Mouse (Mus musculus): ENCODE data around the gene Cbfa2t2.

Cbfa2t2 gene

DNA sequence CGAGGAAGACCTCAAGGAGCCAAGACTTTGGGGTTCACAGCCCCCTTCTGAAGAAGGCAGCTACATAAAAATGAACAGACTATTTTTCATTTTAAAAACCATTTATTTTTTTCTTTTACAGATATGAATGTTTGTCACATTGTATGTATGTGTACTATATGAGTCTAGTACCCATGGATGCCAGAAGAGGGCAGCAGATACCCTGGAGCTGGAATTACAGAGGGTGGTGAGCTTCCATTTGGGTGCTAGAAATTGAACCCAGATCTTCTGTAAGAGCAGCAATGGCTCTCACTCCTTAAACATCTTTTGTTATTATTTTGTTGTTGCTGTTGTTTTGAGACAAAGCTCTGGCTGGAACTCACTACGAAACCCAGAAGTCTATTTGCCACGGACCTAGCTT lies 10.8 kb upstream of the Cbfa2t2 start:
- no peak for DNase-seq (ENCODE audit: low spot score)

DNA sequence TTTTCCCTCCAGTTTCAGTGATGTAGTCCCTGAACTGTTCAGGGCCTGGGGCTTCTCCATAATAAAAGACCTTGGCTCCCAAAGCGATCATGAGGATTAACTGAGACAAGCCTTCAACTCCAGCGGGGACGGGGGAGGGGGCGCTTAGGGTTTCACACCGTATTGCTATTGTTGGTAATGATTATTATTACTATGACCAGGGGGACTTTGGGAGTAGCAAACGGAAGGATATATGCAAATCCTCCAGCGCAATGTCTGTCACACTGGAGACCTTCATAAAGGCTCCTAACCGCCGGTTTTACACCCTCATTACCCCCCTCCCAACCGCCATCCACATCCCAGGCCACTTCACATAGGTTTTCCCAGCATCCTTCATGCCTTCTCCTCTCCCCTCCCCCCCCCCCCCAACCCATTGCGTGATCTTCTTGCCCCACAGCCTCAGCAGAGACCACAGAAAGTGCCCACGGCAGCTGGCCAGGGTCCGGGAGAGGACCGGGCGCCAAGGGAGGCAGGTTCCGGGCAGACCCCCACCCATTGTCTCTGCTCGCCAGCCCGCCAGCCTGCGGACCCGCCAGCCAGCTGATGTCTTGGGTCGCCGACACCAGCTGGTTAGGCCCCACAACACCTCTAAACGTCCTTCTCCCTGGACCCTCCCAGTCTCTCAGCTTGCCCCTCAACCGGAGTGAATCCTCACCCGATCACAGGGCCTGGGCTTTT lies 9.9 kb upstream of the Cbfa2t2 start:
- no peak for DNase-seq (ENCODE audit: low spot score)

DNA sequence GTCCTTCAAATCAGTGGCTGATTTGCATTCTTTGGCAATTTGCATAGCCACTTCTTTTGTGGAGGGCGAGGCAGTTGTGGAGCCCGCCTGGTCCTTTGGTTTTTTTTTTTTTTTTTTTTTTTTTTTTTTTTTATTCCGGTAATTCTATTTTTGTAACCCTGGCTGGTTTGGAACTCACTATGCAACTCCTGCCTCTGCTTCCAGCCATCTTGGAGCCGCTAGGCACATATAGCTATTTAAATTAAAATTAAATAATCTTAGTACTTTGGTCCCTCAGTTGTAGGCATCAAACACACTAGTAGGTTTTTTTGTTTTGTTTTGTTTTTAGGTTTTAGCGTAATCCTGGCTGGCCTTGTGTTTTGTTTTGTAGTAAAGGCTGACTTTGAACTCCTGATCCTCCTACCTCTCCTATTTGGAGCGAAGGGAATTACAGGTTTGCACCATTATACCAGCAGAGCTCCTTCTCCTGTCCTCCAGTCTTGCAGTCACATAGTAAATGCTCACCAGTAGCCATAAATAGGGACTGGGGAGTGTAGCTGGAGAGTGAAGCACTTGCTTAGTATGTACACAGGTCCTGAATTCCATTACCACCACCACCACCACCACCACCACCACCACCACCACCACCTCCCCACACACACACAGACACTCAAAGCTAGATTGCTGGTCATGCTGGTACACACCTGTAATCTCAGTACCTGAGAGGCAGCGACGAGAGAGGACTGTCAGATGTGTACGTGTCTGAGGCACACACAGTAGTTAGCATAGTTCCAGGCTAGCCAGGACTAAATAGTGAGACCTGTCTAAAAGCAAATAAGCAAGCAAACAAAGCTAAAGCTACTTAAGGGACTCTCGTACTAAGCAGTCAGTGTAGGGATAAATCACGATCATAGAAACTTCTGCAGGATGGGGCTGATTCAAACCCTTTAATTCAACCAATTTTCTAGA lies 9.1 kb upstream of the Cbfa2t2 start:
- DNase-seq (ENCODE audit: low spot score) = no peak

DNA sequence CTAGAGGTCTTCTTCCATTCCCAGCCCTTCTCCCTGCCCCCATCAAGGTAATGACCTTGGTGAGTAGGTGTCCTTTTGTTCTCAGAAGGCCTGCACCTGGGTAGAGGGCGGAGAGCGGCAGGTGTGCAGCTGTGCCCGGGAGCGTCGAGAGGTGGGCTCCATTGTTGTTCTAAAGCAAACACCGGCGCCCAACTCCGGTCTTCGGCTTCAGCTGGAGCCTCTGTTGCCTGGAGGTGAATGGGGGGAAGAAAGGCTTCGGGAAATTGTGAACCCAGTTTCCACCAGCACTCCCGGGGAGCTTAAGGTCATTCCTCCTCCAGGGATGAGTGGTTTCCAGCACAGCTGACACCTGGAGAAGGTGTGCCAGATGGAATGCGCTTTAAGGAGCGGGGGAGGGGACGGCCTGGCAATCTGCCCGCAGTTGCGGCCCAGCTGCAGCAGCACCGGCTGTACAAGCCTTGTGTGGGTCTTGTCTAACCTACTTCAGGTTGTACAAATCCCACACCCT lies 8.4 kb upstream of the Cbfa2t2 start:
- DNase-seq (ENCODE audit: low spot score) = no peak

DNA sequence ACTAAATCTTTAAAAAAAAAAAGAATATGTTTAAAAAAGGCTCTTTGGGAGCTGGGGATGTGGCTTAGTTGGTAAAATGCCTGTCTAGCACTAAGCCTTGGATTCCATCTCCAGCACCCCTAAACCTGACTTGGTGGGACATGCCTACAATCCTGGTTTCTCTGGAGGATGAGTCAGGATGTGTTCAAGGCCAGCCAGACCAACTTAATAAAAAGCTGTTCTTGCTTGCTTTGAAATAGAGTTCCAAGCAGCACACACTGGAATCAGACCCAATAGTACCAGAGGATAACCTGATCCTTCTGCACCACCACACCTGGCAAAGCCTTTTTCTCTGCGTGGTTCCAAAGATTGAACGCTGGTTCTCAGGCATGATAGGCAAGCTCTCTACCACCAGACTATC lies 5.7 kb upstream of the Cbfa2t2 start:
- DNase-seq (ENCODE audit: low spot score) = no peak

DNA sequence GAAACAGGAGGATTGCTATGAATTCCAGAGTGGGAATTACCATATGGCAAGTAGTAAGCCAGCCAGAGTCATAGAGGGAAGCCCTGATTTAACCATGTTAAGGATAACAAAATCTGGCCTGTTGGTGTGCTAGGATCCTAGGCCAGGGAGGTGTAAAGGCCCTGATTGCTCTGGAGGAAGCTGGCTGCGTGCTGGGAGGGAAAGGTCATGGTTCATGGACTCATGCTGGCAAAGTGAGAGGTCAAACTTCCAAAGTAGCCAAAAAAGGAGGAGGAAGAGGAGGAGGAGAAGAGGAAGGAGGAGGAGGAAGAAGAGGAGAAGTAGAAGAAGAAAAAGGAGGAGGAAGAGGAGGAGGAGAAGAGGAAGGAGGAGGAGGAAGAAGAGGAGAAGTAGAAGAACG lies 3.6 kb upstream of the Cbfa2t2 start:
- DNase-seq (ENCODE audit: low spot score) = no peak

DNA sequence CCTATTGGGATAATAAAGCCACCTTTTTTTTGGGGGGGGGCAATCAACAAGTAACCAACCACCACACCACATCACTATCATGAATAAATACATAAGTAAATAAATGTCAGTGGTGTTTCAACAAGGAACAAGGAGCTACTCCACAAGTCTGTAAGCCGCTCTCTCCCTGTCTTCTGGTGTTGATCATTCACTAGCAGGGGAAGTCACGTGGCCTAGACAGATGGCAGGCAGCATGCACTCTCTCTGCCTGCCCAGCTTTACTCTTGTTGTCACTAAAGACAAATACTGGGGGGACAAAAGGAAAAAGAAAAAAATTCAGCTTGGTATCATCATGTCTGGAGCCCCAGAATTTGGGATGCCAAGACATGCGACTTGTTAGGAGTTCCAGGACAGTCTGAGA lies 2.9 kb upstream of the Cbfa2t2 start:
- DNase-seq (ENCODE audit: low spot score) = no peak

DNA sequence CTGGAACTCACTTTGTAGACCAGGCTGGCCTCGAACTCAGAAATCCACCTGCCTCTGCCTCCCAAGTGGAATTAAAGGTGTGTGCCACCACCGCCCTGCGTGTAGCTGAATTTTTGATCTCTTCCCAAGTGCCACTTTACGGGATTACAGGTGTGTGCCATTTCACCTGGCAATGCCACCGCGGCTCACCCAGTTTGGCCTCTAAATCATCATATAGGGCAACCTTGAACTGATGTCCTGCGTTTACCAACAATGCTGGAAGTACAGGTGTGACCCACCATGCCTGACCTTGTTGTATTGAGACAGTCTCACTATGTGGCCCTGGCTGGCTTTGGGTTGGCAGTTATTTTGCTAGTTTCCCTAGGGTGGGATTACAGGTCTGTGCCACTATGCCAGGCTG lies 1.6 kb upstream of the Cbfa2t2 start:
- DNase-seq (ENCODE audit: low spot score) = no peak

DNA sequence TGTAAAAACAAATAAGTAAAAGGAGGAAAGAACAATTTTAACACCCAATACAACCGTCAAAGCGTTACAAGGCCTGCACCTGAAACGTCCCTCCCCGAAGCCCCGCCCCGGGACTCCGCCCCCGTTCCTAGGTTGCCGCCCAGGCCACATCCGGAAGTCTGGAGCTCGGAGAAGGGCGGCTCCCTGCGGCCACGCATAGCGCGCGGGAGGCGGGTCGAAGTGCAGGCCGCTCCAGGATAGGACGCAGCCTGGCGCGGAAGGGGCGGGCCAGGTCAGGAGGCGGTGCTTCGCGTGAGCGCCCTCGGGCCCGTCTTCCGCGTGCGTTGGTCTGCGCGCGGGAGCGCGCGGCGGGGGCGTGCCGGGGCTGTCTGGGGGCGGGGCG lies 214 bp upstream of the Cbfa2t2 start:
- peak; percentile 98 for DNase-seq (ENCODE audit: low spot score)

DNA sequence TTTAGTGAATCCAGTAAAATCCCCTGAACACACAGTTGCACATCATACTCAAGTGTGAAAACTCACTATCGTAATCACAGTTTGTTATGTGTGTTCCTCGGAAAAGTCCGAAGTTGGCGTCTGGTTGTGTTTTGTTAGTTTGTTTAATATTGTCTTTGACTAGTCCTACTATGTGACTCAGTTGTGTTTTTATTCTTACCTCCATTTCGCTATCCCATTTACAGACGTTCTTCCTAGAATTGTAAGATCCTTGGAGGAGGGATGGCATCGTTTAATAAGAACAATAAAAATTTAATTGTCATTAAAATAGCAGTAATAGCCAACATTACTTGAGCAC lies 878 bp downstream of the Cbfa2t2 start:
- no peak for DNase-seq (ENCODE audit: low spot score)

DNA sequence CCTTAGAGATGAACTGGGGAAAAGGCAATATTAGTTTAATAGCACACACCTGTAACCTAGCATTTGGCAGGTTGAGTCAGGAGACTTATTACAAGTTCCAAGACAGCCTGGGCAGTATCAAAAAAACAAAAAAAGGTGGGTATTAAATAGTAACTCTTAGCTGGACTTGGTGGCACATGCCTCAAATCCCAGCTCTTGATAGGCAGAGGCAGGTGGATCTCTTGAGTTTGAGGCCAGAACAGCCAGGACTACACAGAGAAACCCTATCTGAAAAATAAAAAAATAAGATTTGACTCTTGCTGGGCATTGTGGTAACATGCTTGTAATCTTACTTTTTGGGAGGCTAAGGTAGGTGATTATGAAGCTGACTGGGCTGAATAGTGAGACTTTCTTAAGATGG lies 4.2 kb downstream of the Cbfa2t2 start:
- DNase-seq (ENCODE audit: low spot score) = no peak

DNA sequence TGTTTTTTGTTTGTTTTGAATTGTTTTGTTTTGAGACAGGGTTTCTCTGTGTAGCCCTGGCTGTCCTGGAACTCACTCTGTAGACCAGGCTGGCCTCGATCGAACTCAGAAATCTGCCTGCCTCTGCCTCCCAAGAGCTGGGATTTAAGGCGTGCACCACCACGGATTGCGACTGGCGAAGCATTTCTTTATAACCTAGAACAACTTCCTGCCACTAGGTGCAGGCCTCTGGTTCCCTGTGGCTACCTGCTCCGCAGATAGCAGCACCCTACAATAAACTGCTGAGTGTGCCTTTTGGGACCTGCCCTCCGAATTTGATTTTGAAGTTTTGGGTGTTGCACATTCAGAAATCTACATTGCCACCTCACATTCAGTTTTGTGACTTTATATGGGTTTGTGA lies 11.5 kb downstream of the Cbfa2t2 start:
- no peak for DNase-seq (ENCODE audit: low spot score)

DNA sequence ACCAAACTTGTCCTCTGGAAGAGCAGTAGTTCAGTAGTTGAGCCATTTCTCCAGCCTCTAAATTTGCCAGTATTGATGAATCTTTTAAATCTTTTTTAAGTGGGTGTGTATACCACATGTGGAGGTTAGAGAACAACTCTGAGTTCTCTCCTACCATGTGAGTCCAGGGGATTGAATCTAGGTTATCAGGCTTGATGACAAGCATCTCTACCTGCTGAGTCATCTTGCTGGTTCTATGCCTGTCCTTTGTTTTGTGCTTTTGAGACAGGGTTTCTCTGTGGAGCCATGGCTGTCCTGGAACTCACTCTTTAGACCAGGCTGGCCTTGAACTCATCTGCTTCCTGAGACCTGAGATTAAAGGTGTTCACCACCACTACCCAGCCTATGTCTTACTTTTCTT lies 12.4 kb downstream of the Cbfa2t2 start:
- DNase-seq (ENCODE audit: low spot score) = no peak

DNA sequence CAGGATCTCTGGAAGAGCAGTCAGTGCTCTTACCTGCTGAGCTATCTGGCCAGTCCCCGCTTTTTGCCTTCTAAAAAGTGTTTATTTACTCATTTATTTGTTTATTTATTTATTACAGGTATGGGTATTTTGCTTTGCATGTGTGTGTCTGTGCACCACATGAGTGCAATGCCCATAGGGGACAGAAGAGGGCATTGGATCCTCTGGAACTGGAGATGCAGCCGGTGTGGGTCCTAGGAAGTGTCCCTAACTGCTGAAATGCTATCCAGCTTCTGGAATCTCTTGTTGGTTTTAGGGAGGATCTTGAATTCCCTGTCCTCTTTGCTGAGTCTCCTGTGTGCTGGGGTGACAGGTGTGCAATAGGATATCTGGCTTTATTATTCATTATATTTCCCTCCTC lies 16.7 kb downstream of the Cbfa2t2 start:
- DNase-seq (ENCODE audit: low spot score) = no peak

DNA sequence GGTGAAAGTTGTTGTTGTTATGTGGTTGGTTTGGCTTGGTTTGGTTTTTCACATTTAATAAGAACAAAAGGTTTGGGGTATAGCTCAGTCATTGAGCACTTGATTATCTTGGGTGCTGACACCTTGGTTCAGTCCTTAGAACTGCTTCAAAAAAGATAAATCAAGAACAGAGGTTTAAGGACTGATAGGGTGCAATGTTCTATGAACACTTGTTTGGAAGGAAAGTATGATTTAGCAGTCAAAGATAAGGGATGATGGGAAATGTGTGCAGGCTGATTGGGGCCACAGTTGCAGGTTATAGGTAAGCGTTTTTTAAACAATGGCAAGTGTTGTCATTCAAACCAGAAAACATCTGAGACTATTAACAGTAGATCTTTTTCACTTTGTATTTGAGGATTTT lies 17.8 kb downstream of the Cbfa2t2 start:
- DNase-seq (ENCODE audit: low spot score) = no peak

DNA sequence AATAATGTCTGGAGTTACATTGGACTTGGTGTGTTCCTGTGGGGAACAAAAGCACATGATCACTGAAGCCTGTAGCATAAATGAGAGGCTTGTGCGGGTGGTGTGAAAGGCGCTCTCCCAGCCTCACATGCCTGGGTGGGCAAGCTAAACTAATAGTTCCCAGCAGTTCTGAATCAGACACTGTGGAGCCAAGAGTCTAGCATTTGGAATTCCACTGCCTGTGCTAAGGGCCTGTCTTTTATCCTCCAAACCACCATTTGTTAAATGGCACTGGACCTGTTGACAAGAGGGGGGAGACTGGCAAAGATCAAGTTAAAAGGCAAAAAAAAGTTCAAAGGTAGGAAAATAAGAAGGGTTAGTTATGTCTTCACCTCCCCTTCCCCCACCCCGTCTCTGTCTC lies 18.3 kb downstream of the Cbfa2t2 start:
- DNase-seq (ENCODE audit: low spot score) = no peak

DNA sequence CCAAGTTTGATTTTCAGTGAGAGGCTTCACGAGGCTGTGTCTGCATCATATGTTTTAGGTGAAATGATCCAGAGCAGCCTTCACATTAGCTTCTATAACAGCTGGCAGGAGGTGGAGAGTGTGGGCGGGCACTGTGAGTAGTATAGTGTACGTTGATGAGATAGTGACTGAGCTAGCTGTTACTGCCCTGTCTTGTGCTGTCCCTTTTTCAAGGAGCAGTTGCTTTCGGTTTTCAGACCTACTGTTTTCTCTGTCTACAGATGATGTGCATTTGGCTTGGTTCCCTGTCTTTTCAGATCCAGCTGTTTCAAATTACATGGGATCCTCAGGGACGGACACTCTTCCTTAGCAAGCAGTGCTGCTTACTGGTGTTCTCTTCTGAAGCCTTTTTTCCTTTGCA lies 19.5 kb downstream of the Cbfa2t2 start:
- no peak for DNase-seq (ENCODE audit: low spot score)

DNA sequence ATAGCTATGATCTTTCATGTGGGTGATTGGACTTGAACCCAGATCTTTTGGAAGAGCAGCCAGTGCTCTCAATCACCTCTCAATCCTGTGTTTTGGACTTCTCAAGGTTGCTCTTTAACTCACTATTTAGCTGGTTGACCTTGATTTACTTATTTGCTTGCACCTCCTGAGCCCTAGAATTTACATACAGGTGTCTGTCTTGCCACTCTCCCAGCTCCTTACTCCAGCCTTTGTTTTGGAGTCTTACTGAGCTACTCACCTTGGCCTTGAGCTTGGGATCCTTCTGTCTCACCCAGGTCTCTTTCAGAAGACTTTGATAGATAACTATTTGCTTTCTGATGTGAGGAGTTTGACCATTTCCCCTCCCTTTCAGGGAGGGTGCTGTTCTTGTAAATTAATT lies 20.3 kb downstream of the Cbfa2t2 start:
- no peak for DNase-seq (ENCODE audit: low spot score)

DNA sequence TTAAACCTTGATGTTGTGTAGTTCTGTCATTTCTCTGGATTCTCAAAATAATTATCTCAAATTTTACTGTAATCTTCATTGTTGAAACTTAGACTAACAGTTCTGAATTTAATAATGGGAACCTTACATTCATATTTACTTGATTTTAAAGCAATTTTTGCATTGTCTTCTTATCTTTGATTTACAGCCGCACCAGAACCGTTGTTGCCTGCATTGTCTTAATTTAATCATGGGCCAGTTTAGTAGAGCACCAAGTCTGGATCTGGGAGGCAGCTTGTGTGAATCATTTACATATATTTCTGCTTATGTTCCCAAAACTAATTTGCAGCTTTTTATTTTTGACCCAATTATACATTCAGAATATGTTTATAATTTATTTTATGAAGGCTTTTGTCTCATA lies 23.0 kb downstream of the Cbfa2t2 start:
- no peak for DNase-seq (ENCODE audit: low spot score)

DNA sequence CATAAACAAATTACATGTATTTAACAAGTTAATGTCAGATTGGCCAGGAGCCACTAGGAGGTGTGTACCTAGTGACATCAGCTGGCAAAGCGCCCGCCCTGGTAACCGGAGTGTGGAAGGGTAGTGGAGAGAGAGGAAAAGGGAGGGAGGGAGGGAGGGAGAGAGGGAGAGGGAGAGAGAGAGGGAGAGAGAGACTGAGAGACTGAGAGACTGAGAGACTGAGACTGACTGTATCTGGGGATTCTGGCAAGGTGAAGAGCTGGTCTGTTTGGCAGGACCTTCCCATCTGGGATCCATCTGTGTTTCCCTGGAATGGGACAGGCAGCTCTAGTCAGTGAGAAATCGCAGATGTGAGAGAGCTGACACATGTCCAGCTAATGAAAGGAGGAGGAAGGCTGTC lies 23.6 kb downstream of the Cbfa2t2 start:
- peak; percentile 12 for DNase-seq (ENCODE audit: low spot score)

DNA sequence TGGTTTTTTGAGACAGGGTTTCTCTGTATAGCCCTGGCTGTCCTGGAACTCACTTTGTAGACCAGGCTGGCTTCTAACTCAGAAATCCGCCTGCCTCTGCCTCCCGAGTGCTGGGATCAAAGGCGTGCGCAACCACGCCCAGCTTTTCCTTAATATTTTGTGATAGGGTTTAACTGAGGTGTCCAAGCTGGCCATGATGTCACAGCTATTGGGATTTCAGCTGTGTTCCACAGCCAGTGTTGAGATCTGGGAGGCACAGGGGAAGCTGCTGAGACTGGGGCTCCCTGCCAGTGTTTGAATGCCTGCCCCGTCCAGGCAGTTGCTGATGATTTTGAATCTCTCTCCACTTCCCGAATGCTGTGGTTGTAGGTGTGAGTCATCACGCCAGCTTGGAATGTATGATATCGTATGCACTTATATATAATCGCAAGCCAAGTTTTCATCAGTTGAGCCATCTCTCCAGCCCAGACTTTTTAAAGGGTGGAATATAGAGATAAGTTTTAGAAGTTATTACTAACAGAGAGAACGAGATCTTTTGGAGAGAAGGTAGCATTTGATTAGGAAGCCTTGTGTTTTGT lies 27.4 kb downstream of the Cbfa2t2 start:
- no peak for DNase-seq (ENCODE audit: low spot score)

DNA sequence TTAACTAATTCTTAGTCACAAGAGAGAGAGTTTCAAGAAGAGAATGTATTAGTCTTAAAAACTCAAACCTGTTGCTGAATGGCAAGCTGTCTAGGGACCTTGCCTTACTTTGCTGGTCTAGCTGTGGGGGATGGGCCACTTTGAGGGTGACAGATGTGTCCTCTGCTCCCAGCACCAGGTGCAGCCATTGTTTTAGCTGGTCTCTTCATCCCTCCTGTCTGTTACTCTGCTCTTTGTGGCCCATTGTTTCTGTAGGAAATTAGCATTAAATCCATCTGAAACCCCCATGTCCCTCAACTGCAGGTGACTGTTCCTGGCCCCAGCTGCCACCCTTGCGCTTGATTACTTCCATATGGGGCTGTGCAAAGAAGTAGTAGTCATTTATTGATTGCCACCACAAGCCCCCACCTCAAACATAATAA lies 29.6 kb downstream of the Cbfa2t2 start:
- no peak for DNase-seq (ENCODE audit: low spot score)

DNA sequence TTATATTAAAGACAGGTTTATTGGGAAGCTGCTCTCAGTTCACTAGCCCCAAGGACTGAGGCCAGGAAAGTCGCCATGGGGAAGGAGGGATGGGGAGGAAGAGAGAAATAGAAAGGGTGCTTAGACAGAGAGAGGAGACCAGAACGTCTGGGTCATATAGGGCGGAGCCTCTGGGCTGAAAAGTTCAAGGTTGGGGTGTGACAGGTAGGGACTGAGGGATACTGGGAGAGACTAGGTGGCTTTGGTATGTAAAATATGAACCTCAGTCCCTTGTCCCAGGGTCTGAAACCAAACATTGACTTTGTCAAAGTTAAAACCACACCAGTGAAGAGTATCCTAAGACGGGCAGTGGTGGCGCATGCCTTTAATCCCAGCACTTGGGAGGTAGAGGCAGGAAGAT lies 30.9 kb downstream of the Cbfa2t2 start:
- DNase-seq (ENCODE audit: low spot score) = no peak

All from ovary, adult 18-20 months (tissue).